Mouse (Mus musculus) olfactory bulb, adult 2 months (tissue): ENCODE measurements around the gene Tpcn1.

Experiments
- CTCF ChIP-seq: fragments of 200-500 bp; IDR thresholded peaks from 2 replicates; pipeline ENCODE4 v1.5.1; 2012; ENCODE audit warnings: low read depth, mild to moderate bottlenecking, low read length, moderate library complexity; ENCODE audit not compliant: insufficient read depth
- POLR2A ChIP-seq: fragments of 200-500 bp; IDR thresholded peaks from 2 replicates; pipeline ENCODE4 v1.6.1; 2012; ENCODE audit warnings: mild to moderate bottlenecking, low read depth, low read length, moderate library complexity; ENCODE audit not compliant: insufficient read depth

DNA sequence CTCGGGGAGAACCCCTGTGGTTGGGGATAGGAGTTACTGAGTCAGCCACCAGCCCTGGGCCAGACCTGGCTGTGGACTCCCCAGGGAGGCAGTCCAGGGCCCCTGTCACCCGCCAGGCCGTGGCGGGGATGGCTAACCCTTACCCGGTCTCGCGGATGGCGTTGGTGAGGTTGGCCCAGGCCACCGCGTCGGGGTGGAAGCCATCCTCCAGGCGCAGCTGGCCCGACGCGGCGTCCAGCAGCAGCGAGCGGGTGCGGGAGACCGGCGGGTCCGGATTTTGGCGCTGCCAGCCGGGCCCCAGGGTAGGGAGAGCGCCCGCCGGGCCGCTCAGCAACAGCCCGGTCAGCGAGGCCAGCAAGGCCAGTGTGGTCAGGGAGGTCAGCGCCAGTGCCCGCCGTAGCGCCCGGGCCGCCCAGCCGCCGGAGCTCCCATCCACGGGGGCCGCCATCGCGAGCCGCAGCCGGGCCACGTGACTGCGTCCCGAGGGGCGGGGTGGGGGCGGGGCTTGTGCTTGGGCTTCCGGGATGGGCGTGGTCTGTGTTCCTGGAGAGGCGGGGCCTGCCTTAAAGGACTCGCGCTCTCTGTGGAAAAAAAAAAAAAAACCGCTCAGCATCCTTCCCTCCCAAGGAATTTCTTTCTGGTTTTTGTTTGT, 85.2 kb downstream of the Tpcn1 start, which contains the start of gene Plbd2:
- TF ChIP-seq POLR2A (peak; percentile 68), CTCF (no peak)
